Mouse (Mus musculus) embryonic facial prominence, embryonic 12.5 days (tissue): ENCODE measurements at regions not wholly inside any gene's neighbourhood (a gene's known extent, or its start where the extent isn't known, plus 50 kb on each side); places are given as distances from the start of the nearest gene placed in this dataset.
"Not testable (repeated sequence)": the region's sequence is repeated elsewhere in the genome, so short reads cannot be mapped to it uniquely, and the experiment has no call there.

Experiments
- ATAC-seq: fragments of 200-750 bp; cut with Nextera tagmentation; 2 replicates; pipeline ENCODE4 v1.8.0; 2017; ENCODE audit not compliant: insufficient number of reproducible peaks, insufficient read depth, low FRiP score, low TSS enrichment
- H3K27ac ChIP-seq: fragments of 300-500 bp; sonication (generic); 2 replicates; pipeline ENCODE4 v1.5.1; 2016; ENCODE audit warnings: mild to moderate bottlenecking
- H3K27me3 ChIP-seq: fragments of 300-500 bp; sonication (generic); 2 replicates; pipeline ENCODE4 v1.6.1; 2016; ENCODE audit warnings: mild to moderate bottlenecking, moderate library complexity
- H3K36me3 ChIP-seq: fragments of 300-500 bp; sonication (generic); 2 replicates; pipeline ENCODE4 v1.6.1; 2016; ENCODE audit warnings: mild to moderate bottlenecking
- H3K4me1 ChIP-seq: fragments of 300-500 bp; sonication (generic); 2 replicates; pipeline ENCODE4 v1.6.1; 2016
- H3K4me2 ChIP-seq: fragments of 300-500 bp; sonication (generic); replicated peaks from 2 replicates; pipeline ENCODE4 v1.6.1; 2016; ENCODE audit warnings: mild to moderate bottlenecking, moderate library complexity
- H3K4me3 ChIP-seq: fragments of 300-500 bp; sonication (generic); 2 replicates; pipeline ENCODE4 v1.5.1; 2016; ENCODE audit warnings: mild to moderate bottlenecking
- H3K9ac ChIP-seq: fragments of 300-500 bp; sonication (generic); 2 replicates; pipeline ENCODE4 v1.6.1; 2016; ENCODE audit warnings: mild to moderate bottlenecking, moderate library complexity
- H3K9me3 ChIP-seq: fragments of 300-500 bp; sonication (generic); 2 replicates; pipeline ENCODE4 v1.6.1; 2016; ENCODE audit warnings: mild to moderate bottlenecking, moderate library complexity
- WGBS: fragments of 180-500 bp; shearing (Covaris S2); methylation state at CpG from one replicate; pipeline ENCODE4 v1.1.7; 2016; 5-methylcytosine and 5-hydroxymethylcytosine counted together

GRCm38 (mm10) chr12:21784403-21784802 lies 367.0 kb upstream of the Ywhaq start:
- not testable (repeated sequence) for H3K9me3 ChIP-seq, H3K4me1 ChIP-seq, H3K27me3 ChIP-seq, H3K27ac ChIP-seq, H3K9ac ChIP-seq, H3K36me3 ChIP-seq
- peak overlapping the region; percentile 44 for H3K4me3 ChIP-seq
- peak overlapping the region; percentile 43 for H3K4me2 ChIP-seq
- ATAC-seq = 0 out of 2 replicates have a peak, but pooled peaks have one; percentile 67
- WGBS = 1% methylated on average over 34 of the region's 39 CpGs

GRCm38 (mm10) chr12:21778717-21779116 lies 361.3 kb upstream of the Ywhaq start:
- Histone ChIP-seq H3K4me3 (peak overlapping the region; percentile 24; the same call in 1 of the 2 replicates), H3K4me2 (peak overlapping the region; percentile 19; the same call in 1 of the 2 replicates)
- H3K27ac ChIP-seq, ATAC-seq, H3K36me3 ChIP-seq, H3K4me1 ChIP-seq, H3K9ac ChIP-seq, H3K9me3 ChIP-seq, H3K27me3 ChIP-seq: not testable (repeated sequence)
- 7% methylated on average over 20 of the region's 45 CpGs for whole genome bisulfite sequencing

- not testable (repeated sequence) for H3K36me3 ChIP-seq, H3K4me1 ChIP-seq, H3K9ac ChIP-seq, H3K27ac ChIP-seq, ATAC-seq, H3K27me3 ChIP-seq, H3K9me3 ChIP-seq
- H3K4me3 ChIP-seq = peak overlapping the region; percentile 24; the same call in 1 of the 2 replicates
- H3K4me2 ChIP-seq = peak overlapping the region; percentile 19; the same call in 1 of the 2 replicates
- 30% methylated on average over 50 of the region's 50 CpGs for WGBS
Measured at GRCm38 (mm10) chr12:21778308-21778707, 360.9 kb upstream of the Ywhaq start.

GRCm38 (mm10) chr12:21767717-21768116 lies 350.3 kb upstream of the Ywhaq start:
- H3K4me3 ChIP-seq, H3K4me1 ChIP-seq, H3K9me3 ChIP-seq, H3K9ac ChIP-seq, ATAC-seq, H3K27me3 ChIP-seq, H3K36me3 ChIP-seq, H3K27ac ChIP-seq, H3K4me2 ChIP-seq: not testable (repeated sequence)
- WGBS = 93% methylated on average over 2 of the region's 2 CpGs
